Comparison of ENCODE assay signal across 20 mouse cellular contexts in the genomic region with DNA sequence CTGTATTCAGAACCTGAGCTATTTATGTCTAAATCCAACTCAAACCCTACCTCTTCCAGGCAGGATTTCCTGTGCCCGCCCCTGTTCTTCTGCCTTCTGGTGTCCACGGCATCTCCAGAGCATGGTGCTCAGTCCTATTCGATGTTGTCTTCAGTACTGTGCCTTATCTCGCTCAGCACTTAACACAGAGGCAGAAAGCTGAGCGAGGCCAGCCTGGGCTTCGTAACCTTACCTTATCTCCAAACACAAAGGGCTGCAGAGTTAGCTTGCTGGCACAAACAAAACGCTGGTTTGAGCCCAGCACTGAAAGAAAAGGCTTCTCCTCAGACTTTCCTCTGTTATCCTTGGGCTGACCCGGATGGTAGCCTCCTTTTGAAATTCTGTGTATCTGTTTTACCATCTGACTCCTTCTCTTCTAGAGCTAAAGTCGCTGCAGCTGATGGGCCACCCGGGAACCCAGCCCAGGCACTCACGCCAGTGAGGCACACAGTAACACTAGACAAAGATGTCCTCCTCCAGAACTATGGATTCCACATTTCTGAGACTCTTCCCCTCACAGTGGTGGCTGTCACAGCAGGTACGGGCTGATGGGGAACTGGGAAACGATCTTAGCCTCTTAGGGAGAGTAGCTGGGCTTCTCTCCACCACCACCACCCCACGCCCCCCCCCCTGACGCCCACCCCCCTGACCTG. TPM values are rescaled to one million over a fixed set of nuclear protein-coding genes. Genes with fewer than 3 reads are reported as not detected.
A peak's percentile ranks its signal among the peaks of the same experiment; 100 is the strongest.
DNase-seq lines count a peak whose midpoint lies in the region; ATAC-seq and TF ChIP-seq lines count a peak whose summit lies in the region.
"Had no signal": no experiment of that assay in that cellular context is flagged by ENCODE, and none has a peak within 500 bp of the region (broad histone marks: within the 10 kb centered on the region; RNA-seq: fewer than 3 reads in every experiment).

No protein-coding gene starts in this region.

- no peak for TF ChIP-seq CTCF in liver, postnatal 0 days (IDR thresholded peaks at IDR 0.05; ENCODE audit: low read depth)

- H3K4me3 ChIP-seq in heart, embryonic 16.5 days (ENCODE audit: low read length): no peak overlapping the region
- no peak overlapping the region for H3K4me3 ChIP-seq in liver, postnatal 0 days (ENCODE audit: low read depth, low read length)
- H3K4me3 ChIP-seq: embryonic facial prominence, embryonic 15.5 days; forebrain, embryonic 13.5 days; kidney, embryonic 15.5 days; limb, embryonic 10.5 days; midbrain, embryonic 13.5 days had no signal

- H3K36me3 ChIP-seq in heart, embryonic 16.5 days (ENCODE audit: control insufficient read depth, insufficient read depth): no peaks in the 10 kb centered on the region
- no peaks in the 10 kb centered on the region for H3K36me3 ChIP-seq in liver, postnatal 0 days (replicated peaks; ENCODE audit: insufficient read depth, low read length)
- H3K36me3 ChIP-seq: kidney, embryonic 15.5 days; limb, embryonic 10.5 days; midbrain, embryonic 13.5 days had no signal

- 0 out of 2 replicates have a peak, but pooled peaks have one; percentile 43 for TF ChIP-seq EP300 in liver, postnatal 0 days (IDR thresholded peaks at IDR 0.05; ENCODE audit: low read depth)

- no peaks in the 10 kb centered on the region for H3K9me3 ChIP-seq in heart, embryonic 16.5 days (replicated peaks; ENCODE audit: control insufficient read depth, low read length)
- H3K9me3 ChIP-seq in liver, postnatal 0 days (ENCODE audit: low read length): no peaks in the 10 kb centered on the region
- H3K9me3 ChIP-seq: embryonic facial prominence, embryonic 15.5 days; forebrain, embryonic 13.5 days; kidney, embryonic 15.5 days; limb, embryonic 10.5 days; midbrain, embryonic 13.5 days had no signal

- ATAC-seq in heart, embryonic 16.5 days (replicated peaks; ENCODE audit: extremely low read depth, insufficient read depth, low FRiP score): no peak
- ATAC-seq in erythroid progenitor cell, adult 5-6 weeks (replicated peaks; ENCODE audit: low FRiP score, poor library complexity, severe bottlenecking): 0 out of 2 replicates have a peak, but pooled peaks have one; percentile 13
- peak; percentile 78 for ATAC-seq in liver, postnatal 0 days
- ATAC-seq: forebrain, embryonic 13.5 days; inflammation-experienced regulatory T-cells, adult 6 months; midbrain, embryonic 13.5 days had no signal

- H3K4me2 ChIP-seq in heart, embryonic 16.5 days (ENCODE audit: low read depth, low read length): 0 out of 2 replicates have a peak overlapping the region, but pooled peaks have one; percentile 21
- H3K4me2 ChIP-seq in liver, postnatal 0 days (ENCODE audit: low read depth, low read length): no peak overlapping the region
- H3K4me2 ChIP-seq: embryonic facial prominence, embryonic 15.5 days; forebrain, embryonic 13.5 days; kidney, embryonic 15.5 days; midbrain, embryonic 13.5 days had no signal

- H3K27me3 ChIP-seq in heart, embryonic 16.5 days (ENCODE audit: control insufficient read depth, insufficient read depth, low read length): no peaks in the 10 kb centered on the region
- H3K27me3 ChIP-seq in liver, postnatal 0 days (ENCODE audit: insufficient read depth, low read length): no peaks in the 10 kb centered on the region
- H3K27me3 ChIP-seq: embryonic facial prominence, embryonic 15.5 days; kidney, embryonic 15.5 days; midbrain, embryonic 13.5 days had no signal

- no peak overlapping the region for H3K27ac ChIP-seq in heart, embryonic 16.5 days (ENCODE audit: low read length)
- H3K27ac ChIP-seq in liver, postnatal 0 days (ENCODE audit: low read depth): no peak overlapping the region
- H3K27ac ChIP-seq: embryonic facial prominence, embryonic 15.5 days; forebrain, embryonic 13.5 days; kidney, embryonic 15.5 days; limb, embryonic 10.5 days; midbrain, embryonic 13.5 days had no signal

- peaks cover 5% of the 10 kb centered on the region for H3K4me1 ChIP-seq in heart, embryonic 16.5 days (ENCODE audit: control insufficient read depth, insufficient read depth, low read length)
- no peaks in the 10 kb centered on the region for H3K4me1 ChIP-seq in liver, postnatal 0 days (ENCODE audit: insufficient read depth)
- H3K4me1 ChIP-seq: embryonic facial prominence, embryonic 15.5 days; forebrain, embryonic 13.5 days; kidney, embryonic 15.5 days; limb, embryonic 10.5 days; midbrain, embryonic 13.5 days had no signal

- no peak overlapping the region for H3K9ac ChIP-seq in heart, embryonic 16.5 days (ENCODE audit: low read length)
- H3K9ac ChIP-seq in liver, postnatal 0 days (replicated peaks): no peak overlapping the region
- H3K9ac ChIP-seq: embryonic facial prominence, embryonic 15.5 days; forebrain, embryonic 13.5 days; kidney, embryonic 15.5 days; midbrain, embryonic 13.5 days had no signal

- WGBS in heart, embryonic 16.5 days: 24% methylated on average over 14 of the region's 15 CpGs
- 27% methylated on average over 15 of the region's 15 CpGs for WGBS in liver, postnatal 0 days (ENCODE audit: insufficient replicate concordance)

- DNase-seq in heart, postnatal 4 days: no peak
- DNase-seq in c-Kit-positive CD71-positive TER-119-positive erythroid progenitor cells, embryonic 14.5 days (ENCODE audit: low spot score): peak; percentile 48
- no peak for DNase-seq in liver, postnatal 0 days
- no peak for DNase-seq in yolk sac, embryonic 10.5 days (ENCODE audit: low spot score)
- no peak for DNase-seq in kidney, postnatal 36 days
- DNase-seq: adrenal gland, postnatal 14 days; cerebellum, adult 2 months; gastrocnemius, postnatal 36 days; lung, adult 2 months; lung, postnatal 36 days; thymus, postnatal 25 days had no signal

RNA-seq across cellular contexts. Expression of gene Trmt10b, which starts 53.6 kb away (rescaled TPM):
- polyA plus RNA-seq in heart, embryonic 16.5 days (2015; fragmentation: Nextera tagmentation; extraction: Ambion mirVana): 8.7 and 10.1 TPM in 2 replicates
- total RNA-seq in heart, postnatal 4 days (2021): 1 to 10 TPM; 3.7 to 4.2 TPM
- total RNA-seq in erythroid progenitor cell, adult 5-6 weeks (2015; ENCODE audit: low replicate concordance): 11.7 TPM in 1 of 2 replicates, not detected in the other
- 0.23 and 3.3 TPM in 2 replicates for total RNA-seq in erythroid progenitor cell, adult 5-6 weeks (2017; ENCODE audit: low replicate concordance)
- 4.2 and 4.3 TPM in 2 replicates for polyA plus RNA-seq in liver, postnatal 0 days (2015; fragmentation: Nextera tagmentation; extraction: Ambion mirVana)

RNA-seq across cellular contexts. Expression of gene Frmpd1, which starts 58.7 kb away (rescaled TPM):
- polyA plus RNA-seq in heart, embryonic 16.5 days (2015; fragmentation: Nextera tagmentation; extraction: Ambion mirVana): 1.2 and 1.4 TPM in 2 replicates
- total RNA-seq in heart, postnatal 4 days (2021): 1 to 10 TPM; 2.7 to 3.2 TPM
- not detected in 2 replicates for total RNA-seq in erythroid progenitor cell, adult 5-6 weeks (2015; ENCODE audit: low replicate concordance)
- total RNA-seq in erythroid progenitor cell, adult 5-6 weeks (2017; ENCODE audit: low replicate concordance): not detected in 2 replicates
- 0.02 and 0.04 TPM in 2 replicates for polyA plus RNA-seq in liver, postnatal 0 days (2015; fragmentation: Nextera tagmentation; extraction: Ambion mirVana)
- total RNA-seq: neutrophil, adult 5-6 weeks had no signal
- polyA plus RNA-seq: inflammation-experienced regulatory T-cells, adult 6 months had no signal
